Mouse (Mus musculus) liver, adult (tissue): ENCODE results near the gene Tfr2.

Experiments
- GATA4 ChIP-seq: IDR thresholded peaks from 2 replicates; pipeline ENCODE4 v1.6.1; 2014; ENCODE audit warnings: mild to moderate bottlenecking, low read length; ENCODE audit not compliant: insufficient replicate concordance

Gene Tfr2

GRCm38 (mm10) chr5:137569665-137570064 lies at the start of gene Tfr2:
TSS of gene Tfr2 (plus strand) at chr5:137569840.
- TF ChIP-seq GATA4: no peak

- no peak for TF ChIP-seq GATA4
Measured at GRCm38 (mm10) chr5:137521861-137522260, 47.8 kb upstream of the Tfr2 start.

GRCm38 (mm10) chr5:137522711-137523110 lies 46.9 kb upstream of the Tfr2 start:
- no peak for TF ChIP-seq GATA4

- TF ChIP-seq GATA4: no peak
Measured at GRCm38 (mm10) chr5:137523396-137524250, 46.0 kb upstream of the Tfr2 start.

- no peak for TF ChIP-seq GATA4
Measured at GRCm38 (mm10) chr5:137524251-137524515, 45.5 kb upstream of the Tfr2 start.

- TF ChIP-seq GATA4: no peak
Measured at GRCm38 (mm10) chr5:137524671-137525070, 45.0 kb upstream of the Tfr2 start.

- TF ChIP-seq GATA4: no peak
Measured at GRCm38 (mm10) chr5:137525511-137525910, 44.1 kb upstream of the Tfr2 start.

- no peak for TF ChIP-seq GATA4
Measured at GRCm38 (mm10) chr5:137526192-137526936, 43.3 kb upstream of the Tfr2 start.

- TF ChIP-seq GATA4: no peak
Measured at GRCm38 (mm10) chr5:137527413-137527812, 42.2 kb upstream of the Tfr2 start.

GRCm38 (mm10) chr5:137528247-137528968 lies 41.2 kb upstream of the Tfr2 start:
- TF ChIP-seq GATA4: no peak

- TF ChIP-seq GATA4: no peak
Measured at GRCm38 (mm10) chr5:137529221-137529995, 40.2 kb upstream of the Tfr2 start.

- no peak for TF ChIP-seq GATA4
Measured at GRCm38 (mm10) chr5:137530075-137530474, 39.6 kb upstream of the Tfr2 start.

GRCm38 (mm10) chr5:137530588-137531413 lies 38.8 kb upstream of the Tfr2 start:
- no peak for TF ChIP-seq GATA4
